Mouse (Mus musculus): ENCODE results near the gene Ppp1r9b.

DNA sequence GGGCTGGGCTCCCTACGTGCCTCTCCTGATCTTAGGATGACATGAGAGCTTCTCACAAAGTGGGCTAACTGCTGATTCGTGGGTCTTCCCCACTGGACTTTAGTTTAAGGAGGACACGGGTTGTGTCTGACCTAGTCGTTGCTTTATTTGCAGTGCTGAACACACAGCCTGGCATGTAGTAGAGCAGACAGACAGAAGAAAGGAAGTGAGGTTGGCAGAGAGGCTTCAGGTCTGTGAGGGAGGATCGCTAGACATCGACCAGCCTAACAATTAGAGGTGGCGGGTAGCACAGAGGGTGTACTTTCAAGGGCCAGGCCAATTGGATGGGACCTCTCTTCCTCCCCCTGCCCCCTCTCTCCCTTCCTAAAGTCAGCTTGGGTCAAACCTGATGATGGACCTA lies 52.8 kb downstream of the Ppp1r9b start:
- TF ChIP-seq CTCF (IDR thresholded peaks at IDR 0.05; ENCODE audit: low read depth) (no peak), EP300 (optimal IDR thresholded peaks at IDR 0.05) (no peak)
